9 mouse cellular contexts compared by ENCODE assay signal in the genomic region with DNA sequence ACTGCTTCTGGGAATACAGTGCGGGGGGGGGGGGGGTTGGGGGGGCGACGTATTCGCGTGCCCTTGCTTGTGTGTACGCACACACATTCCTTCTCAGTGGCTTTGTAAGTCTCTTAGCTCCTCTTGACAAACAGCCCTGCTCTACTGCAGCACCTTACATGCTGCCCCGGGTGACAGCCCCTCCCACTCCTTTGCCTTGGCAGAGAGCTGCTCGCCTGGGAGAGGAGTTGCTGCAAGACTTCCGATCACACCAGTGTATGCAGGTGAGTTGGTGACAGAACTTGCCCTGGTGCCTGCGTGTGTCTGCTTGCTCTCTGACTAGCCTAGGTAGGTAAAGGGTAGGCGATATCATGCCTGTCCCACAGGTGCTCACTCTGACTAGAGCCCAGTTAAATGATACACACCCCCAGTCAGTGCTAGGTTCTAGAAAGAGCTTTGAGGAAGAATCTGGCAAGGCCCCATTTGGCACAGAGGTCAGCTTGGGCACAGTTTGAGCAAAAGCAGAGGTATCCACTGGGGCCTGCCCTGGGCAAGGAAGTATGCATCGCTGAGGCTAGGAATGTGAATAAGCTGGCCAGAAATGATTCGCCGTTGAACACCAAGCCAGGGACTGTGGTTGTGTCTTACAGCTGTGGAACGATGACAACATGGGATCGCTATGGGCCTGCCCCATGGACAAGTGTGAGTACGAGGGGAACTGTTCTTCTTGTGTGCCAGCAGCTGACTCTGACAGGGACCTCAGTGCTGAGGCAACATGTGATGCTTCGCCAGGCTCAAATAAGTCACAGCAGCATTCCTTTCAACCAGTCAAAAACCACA. TPM values are rescaled to one million over a fixed set of nuclear protein-coding genes. Genes with fewer than 3 reads are reported as not detected.
DNase-seq lines count a peak whose midpoint lies in the region; ATAC-seq and TF ChIP-seq lines count a peak whose summit lies in the region.
"Had no signal": no experiment of that assay in that cellular context is flagged by ENCODE, and none has a peak within 500 bp of the region (broad histone marks: within the 10 kb centered on the region; RNA-seq: fewer than 3 reads in every experiment).

No protein-coding gene starts in this region.

- no peaks in the 10 kb centered on the region for H3K9me3 ChIP-seq in heart, embryonic 15.5 days (replicated peaks)
- no peaks in the 10 kb centered on the region for H3K9me3 ChIP-seq in lung, postnatal 0 days (ENCODE audit: low read length)

- intact Hi-C loops in heart, adult 2 months (cut with DNase I), result loop anchor here (5.0 kb wide), 2 partner anchors 38 to 217 kb away; partner anchors contain the start of genes Jagn1 and Tatdn2
- intact Hi-C loops in heart, postnatal 36 days (cut with DNase I), result loop anchor here (5.0 kb wide), 2 partner anchors 142 to 153 kb away; partner anchors contain the start of genes Ogg1 and Vhl

- no peak; the same call in 1 of the 2 replicates for ATAC-seq in heart, embryonic 15.5 days (replicated peaks; ENCODE audit: insufficient number of reproducible peaks, insufficient read depth, low FRiP score, low read depth)
- ATAC-seq in lung, postnatal 0 days, result peak; percentile 20

- TF ChIP-seq POLR2A in heart, adult 2 months (IDR thresholded peaks at IDR 0.05; ENCODE audit: insufficient read depth, low read depth, low read length), result no peak

- no peak overlapping the region for H3K27ac ChIP-seq in heart, adult 2 months
- peak overlapping the region; percentile 61 for H3K27ac ChIP-seq in heart, embryonic 15.5 days
- H3K27ac ChIP-seq in lung, postnatal 0 days (ENCODE audit: low read length), result no peak overlapping the region
- H3K27ac ChIP-seq: liver, embryonic 14.5 days had no signal

- TF ChIP-seq CTCF in heart, adult 2 months (IDR thresholded peaks at IDR 0.05), result no peak
- no peak for TF ChIP-seq CTCF in lung, postnatal 0 days (IDR thresholded peaks at IDR 0.05)

- peak overlapping the region; percentile 78; the same call in 1 of the 2 replicates for H3K4me2 ChIP-seq in heart, embryonic 15.5 days
- H3K4me2 ChIP-seq in lung, postnatal 0 days (replicated peaks; ENCODE audit: low read depth, low read length), result no peak overlapping the region

- H3K27me3 ChIP-seq in heart, adult 2 months (ENCODE audit: control insufficient read depth, insufficient read depth, low read length), result no peaks in the 10 kb centered on the region
- peaks cover 13% of the 10 kb centered on the region; the same call in 1 of the 2 replicates for H3K27me3 ChIP-seq in heart, embryonic 15.5 days
- H3K27me3 ChIP-seq in lung, postnatal 0 days (replicated peaks; ENCODE audit: insufficient read depth, low read length), result no peaks in the 10 kb centered on the region

- 0 out of 2 replicates have a peak, but pooled peaks have one; percentile 42 for TF ChIP-seq EP300 in heart, adult 2 months (IDR thresholded peaks at IDR 0.05; ENCODE audit: insufficient read depth, low read depth, low read length)
- no peak for TF ChIP-seq EP300 in lung, postnatal 0 days (IDR thresholded peaks at IDR 0.05)

- H3K4me1 ChIP-seq in heart, adult 2 months (ENCODE audit: control insufficient read depth, insufficient read depth, low read length), result peaks cover 3% of the 10 kb centered on the region
- H3K4me1 ChIP-seq in heart, embryonic 15.5 days (replicated peaks), result peaks cover 42% of the 10 kb centered on the region
- no peaks in the 10 kb centered on the region; the same call in 1 of the 2 replicates for H3K4me1 ChIP-seq in lung, postnatal 0 days (ENCODE audit: insufficient read depth, low read depth, low read length)

- no peaks in the 10 kb centered on the region for H3K79me2 ChIP-seq in heart, adult 2 months (replicated peaks; ENCODE audit: control insufficient read depth, insufficient read depth, low read length)

- peak in 1 of 2 experiments; percentile 44 for DNase-seq in heart, adult 2 months
- DNase-seq in heart, postnatal 36 days, result no peak
- peak; percentile 84 for DNase-seq in NIH3T3 (ENCODE audit: low read depth)
- peak; percentile 71 for DNase-seq in lung, postnatal 0 days (ENCODE audit: low spot score)
- no peak for DNase-seq in c-Kit-positive CD71-positive TER-119-positive erythroid progenitor cells, embryonic 14.5 days (ENCODE audit: low spot score)
- DNase-seq in spleen, adult 12 weeks (ENCODE audit: low spot score), result no peak
- DNase-seq in liver, result no peak

- 55% methylated on average over 18 of the region's 18 CpGs for WGBS in heart, adult 2 months
- 46% methylated on average over 18 of the region's 18 CpGs for WGBS in heart, embryonic 15.5 days
- WGBS in lung, postnatal 0 days, result 52% methylated on average over 18 of the region's 18 CpGs

- no peak overlapping the region for H3K9ac ChIP-seq in heart, adult 2 months (ENCODE audit: low read depth, low read length)
- no peak overlapping the region for H3K9ac ChIP-seq in heart, embryonic 15.5 days
- H3K9ac ChIP-seq in lung, postnatal 0 days (replicated peaks; ENCODE audit: low read depth), result no peak overlapping the region
- H3K9ac ChIP-seq: liver, embryonic 14.5 days had no signal

- no peak overlapping the region for H3K4me3 ChIP-seq in heart, adult 2 months
- no peak overlapping the region for H3K4me3 ChIP-seq in heart, embryonic 15.5 days
- no peak overlapping the region for H3K4me3 ChIP-seq in lung, postnatal 0 days (ENCODE audit: low read depth, low read length)

- no peaks in the 10 kb centered on the region for H3K36me3 ChIP-seq in heart, adult 2 months (ENCODE audit: control insufficient read depth, insufficient read depth, low read length)
- H3K36me3 ChIP-seq in heart, embryonic 15.5 days, result no peaks in the 10 kb centered on the region
- H3K36me3 ChIP-seq in lung, postnatal 0 days (ENCODE audit: insufficient read depth, low read length), result no peaks in the 10 kb centered on the region

RNA-seq across cellular contexts. Expression of gene Creld1, which starts 2.3 kb away (rescaled TPM):
- total RNA-seq in heart, adult 2 months (2021), result 10 to 100 TPM; 53.0 to 56.7 TPM
- 32.4 and 41.4 TPM in 2 replicates for polyA plus RNA-seq in heart, adult 2 months (2012; rRNA removed)
- 10 to 100 TPM; 45.9 to 57.5 TPM for total RNA-seq in heart, postnatal 36 days (2021)
- 38.3 and 44.3 TPM in 2 replicates for polyA plus RNA-seq in heart, embryonic 15.5 days (2015; fragmentation: Nextera tagmentation; extraction: Ambion mirVana)
- 25.5 and 27.2 TPM in 2 replicates for polyA plus RNA-seq in lung, postnatal 0 days (2015; fragmentation: Nextera tagmentation; extraction: Ambion mirVana)

RNA-seq across cellular contexts. Expression of gene Il17rc, which starts 9.5 kb away (rescaled TPM):
- total RNA-seq in heart, adult 2 months (2021), result 1 to 10 TPM; 6.5 to 7.5 TPM
- 12.1 and 13.6 TPM in 2 replicates for polyA plus RNA-seq in heart, adult 2 months (2012; rRNA removed)
- 1 to 10 TPM; 6.4 to 6.7 TPM for total RNA-seq in heart, postnatal 36 days (2021)
- 11.5 and 15.6 TPM in 2 replicates for polyA plus RNA-seq in heart, embryonic 15.5 days (2015; fragmentation: Nextera tagmentation; extraction: Ambion mirVana)
- 30.1 and 31.1 TPM in 2 replicates for polyA plus RNA-seq in lung, postnatal 0 days (2015; fragmentation: Nextera tagmentation; extraction: Ambion mirVana)

RNA-seq across cellular contexts. Expression of gene Prrt3, which starts 21.0 kb away (rescaled TPM):
- not detected for total RNA-seq in heart, adult 2 months (2021)
- not detected in 2 replicates for polyA plus RNA-seq in heart, adult 2 months (2012; rRNA removed)
- total RNA-seq in heart, postnatal 36 days (2021), result not detected
- polyA plus RNA-seq in heart, embryonic 15.5 days (2015; fragmentation: Nextera tagmentation; extraction: Ambion mirVana), result 0.18 and 0.33 TPM in 2 replicates
- 0.20 and 0.30 TPM in 2 replicates for polyA plus RNA-seq in lung, postnatal 0 days (2015; fragmentation: Nextera tagmentation; extraction: Ambion mirVana)
- polyA plus RNA-seq: liver, embryonic 14.5 days had no signal

RNA-seq across cellular contexts. Expression of gene Il17re, which starts 22.5 kb away (rescaled TPM):
- 1 to 10 TPM in 1 of 2 experiments, under 1 TPM in 1; 0.55 to 1.1 TPM for total RNA-seq in heart, adult 2 months (2021)
- polyA plus RNA-seq in heart, adult 2 months (2012; rRNA removed), result 1.2 and 1.9 TPM in 2 replicates
- under 1 TPM; 0.65 to 0.67 TPM for total RNA-seq in heart, postnatal 36 days (2021)
- 1.4 and 3.5 TPM in 2 replicates for polyA plus RNA-seq in heart, embryonic 15.5 days (2015; fragmentation: Nextera tagmentation; extraction: Ambion mirVana)
- polyA plus RNA-seq in lung, postnatal 0 days (2015; fragmentation: Nextera tagmentation; extraction: Ambion mirVana), result 16.2 and 19.4 TPM in 2 replicates

RNA-seq across cellular contexts. Expression of gene Jagn1, which starts 38.4 kb away (rescaled TPM):
- 10 to 100 TPM; 21.1 to 22.5 TPM for total RNA-seq in heart, adult 2 months (2021)
- polyA plus RNA-seq in heart, adult 2 months (2012; rRNA removed), result 43.3 and 57.2 TPM in 2 replicates
- 10 to 100 TPM; 20.4 to 20.9 TPM for total RNA-seq in heart, postnatal 36 days (2021)
- 57.4 and 64.0 TPM in 2 replicates for polyA plus RNA-seq in heart, embryonic 15.5 days (2015; fragmentation: Nextera tagmentation; extraction: Ambion mirVana)
- 57.8 and 60.1 TPM in 2 replicates for polyA plus RNA-seq in lung, postnatal 0 days (2015; fragmentation: Nextera tagmentation; extraction: Ambion mirVana)

Comparison
In these comparisons a context has a peak if more than half of its experiments do, and no peak if none do; other contexts are left out.
1. DNase-seq: peak in NIH3T3 (single experiment) and lung, postnatal 0 days (single experiment); none in heart, postnatal 36 days (0 of 2), c-Kit-positive CD71-positive TER-119-positive erythroid progenitor cells, embryonic 14.5 days (single experiment), spleen, adult 12 weeks (single experiment) and liver (single experiment).